Mouse (Mus musculus) MEL (cell line): Measurements from ENCODE around the gene Padi4. TPM values are rescaled to one million over a fixed set of nuclear protein-coding genes. Genes with fewer than 3 reads are reported as not detected.

Source experiments
- DNase-seq: peaks from one replicate; pipeline ENCODE4 v3.0.0; 2011; ENCODE audit warnings: low read depth, low spot score
- H3K27ac ChIP-seq: 2 replicates; pipeline ENCODE4 v1.5.1; 2012; ENCODE audit warnings: low read depth, mild to moderate bottlenecking, control low read depth, low read length, moderate library complexity; ENCODE audit not compliant: control insufficient read depth
- H3K27me3 ChIP-seq, 2 experiments: fragments of 150-350 bp in 1 of 2; sonication (generic) in 1 of 2; 2 replicates each; pipeline ENCODE4 v1.6.1; 2012; ENCODE audit warnings: low read length in 2 of 2, mild to moderate bottlenecking in 2 of 2, improper control_type of control experiment in 1 of 2, moderate library complexity in 1 of 2; ENCODE audit not compliant: insufficient read depth in 2 of 2, control insufficient read depth in 1 of 2
- H3K36me3 ChIP-seq, 2 experiments: 2 replicates each; pipeline ENCODE4 v1.6.1; 2012 to 2014; ENCODE audit warnings: low read length in 2 of 2, improper control_type of control experiment in 1 of 2, inconsistent platforms in 1 of 2, mild to moderate bottlenecking in 1 of 2; ENCODE audit not compliant: insufficient read depth in 2 of 2, control insufficient read depth in 1 of 2
- H3K4me1 ChIP-seq, 2 experiments: fragments of 150-350 bp in 1 of 2; sonication (generic) in 1 of 2; 2 replicates each; pipeline ENCODE4 v1.6.1; 2012; ENCODE audit warnings: low read length in 2 of 2, improper control_type of control experiment in 1 of 2, mild to moderate bottlenecking in 1 of 2; ENCODE audit not compliant: insufficient read depth in 2 of 2, control insufficient read depth in 1 of 2
- H3K4me3 ChIP-seq, 2 experiments: fragments of 150-350 bp in 1 of 2; sonication (generic) in 1 of 2; 2 replicates each; pipeline ENCODE4 v1.5.1; 2012; ENCODE audit warnings: low read depth in 2 of 2, low read length in 2 of 2, mild to moderate bottlenecking in 2 of 2, moderate library complexity in 2 of 2, control low read depth in 1 of 2, improper control_type of control experiment in 1 of 2; ENCODE audit not compliant: control insufficient read depth in 1 of 2, insufficient read depth in 1 of 2
- H3K79me2 ChIP-seq: 2 replicates; pipeline ENCODE4 v1.6.1; 2012; ENCODE audit warnings: mild to moderate bottlenecking, low read length, moderate library complexity; ENCODE audit not compliant: control insufficient read depth, poor library complexity, insufficient read depth
- H3K9ac ChIP-seq: 2 replicates; pipeline ENCODE4 v1.6.1; 2012; ENCODE audit warnings: low read depth, mild to moderate bottlenecking, control low read depth, low read length, moderate library complexity; ENCODE audit not compliant: control insufficient read depth, poor library complexity, severe bottlenecking
- H3K9me3 ChIP-seq: fragments of 150-350 bp; sonication (generic); replicated peaks from 2 replicates; pipeline ENCODE4 v1.6.1; 2012; ENCODE audit warnings: mild to moderate bottlenecking, low read length, improper control_type of control experiment, moderate library complexity; ENCODE audit not compliant: insufficient read depth
- CTCF ChIP-seq, 3 experiments: IDR thresholded peaks in 2 of 3; conservative IDR thresholded peaks in 1 of 3; 2 replicates each; pipeline ENCODE4 v1.5.1; 2011 to 2012; ENCODE audit warnings: low read length in 3 of 3, low read depth in 2 of 3, mild to moderate bottlenecking in 2 of 3, improper control_type of control experiment in 1 of 3, inconsistent platforms in 1 of 3, mixed read lengths in 1 of 3, moderate library complexity in 1 of 3; ENCODE audit not compliant: control insufficient read depth in 1 of 3, insufficient read depth in 1 of 3, poor library complexity in 1 of 3, severe bottlenecking in 1 of 3
- ELF1 ChIP-seq: IDR thresholded peaks from 2 replicates; pipeline ENCODE4 v1.6.1; 2014; ENCODE audit warnings: low read depth, mild to moderate bottlenecking, inconsistent platforms, low read length, improper control_type of control experiment, moderate library complexity
- EP300 ChIP-seq, 2 experiments: IDR thresholded peaks; 2 replicates each; pipeline ENCODE4 v1.6.1; 2011; ENCODE audit warnings: improper control_type of control experiment in 2 of 2, low read length in 2 of 2, low read depth in 1 of 2, mild to moderate bottlenecking in 1 of 2
- KAT2A ChIP-seq: conservative IDR thresholded peaks from 2 replicates; pipeline ENCODE4 v1.6.1; 2012; ENCODE audit warnings: low read depth, low read length, improper control_type of control experiment, inconsistent platforms
- MAFK ChIP-seq: IDR thresholded peaks from 2 replicates; pipeline ENCODE4 v1.6.1; 2011; ENCODE audit warnings: low read depth, mild to moderate bottlenecking, low read length, improper control_type of control experiment, borderline replicate concordance
- MAZ ChIP-seq: IDR thresholded peaks from 2 replicates; pipeline ENCODE4 v1.6.1; 2012; ENCODE audit warnings: low read depth, mild to moderate bottlenecking, inconsistent platforms, low read length, improper control_type of control experiment
- MEF2A ChIP-seq: IDR thresholded peaks from 2 replicates; pipeline ENCODE4 v1.6.1; 2014; ENCODE audit warnings: low read depth, mild to moderate bottlenecking, inconsistent platforms, low read length, improper control_type of control experiment; ENCODE audit not compliant: poor library complexity, insufficient replicate concordance, severe bottlenecking; ENCODE audit errors: extremely low read depth
- MYB ChIP-seq: IDR thresholded peaks from 2 replicates; pipeline ENCODE4 v1.6.1; 2011; ENCODE audit warnings: mild to moderate bottlenecking, low read depth, low read length, improper control_type of control experiment
- MYC ChIP-seq: IDR thresholded peaks from 2 replicates; pipeline ENCODE4 v1.6.1; 2011; ENCODE audit warnings: low read depth, mild to moderate bottlenecking, low read length, improper control_type of control experiment, moderate library complexity
- NELFE ChIP-seq: IDR thresholded peaks from 2 replicates; pipeline ENCODE4 v1.6.1; 2011; ENCODE audit warnings: low read depth, low read length, improper control_type of control experiment
- POLR2A ChIP-seq, 2 experiments: IDR thresholded peaks; 2 replicates each; pipeline ENCODE4 v1.6.1; 2011 to 2012; ENCODE audit warnings: low read length in 2 of 2, mild to moderate bottlenecking in 2 of 2, control low read depth in 1 of 2, improper control_type of control experiment in 1 of 2, low read depth in 1 of 2, moderate library complexity in 1 of 2; ENCODE audit not compliant: control insufficient read depth in 1 of 2, insufficient read depth in 1 of 2, poor library complexity in 1 of 2
- POLR2AphosphoS2 ChIP-seq: IDR thresholded peaks from 2 replicates; pipeline ENCODE4 v1.6.1; 2011; ENCODE audit warnings: low read length, improper control_type of control experiment
- POLR2AphosphoS5 ChIP-seq: IDR thresholded peaks from 2 replicates; pipeline ENCODE4 v1.6.1; 2012; ENCODE audit warnings: low read depth, borderline replicate concordance, mild to moderate bottlenecking, inconsistent platforms, low read length, moderate library complexity, mixed read lengths
- RAD21 ChIP-seq: IDR thresholded peaks from 2 replicates; pipeline ENCODE4 v1.6.1; 2011; ENCODE audit warnings: mild to moderate bottlenecking, low read depth, low read length, improper control_type of control experiment
- RCOR1 ChIP-seq: IDR thresholded peaks from 2 replicates; pipeline ENCODE4 v1.6.1; 2012; ENCODE audit warnings: low read depth, mild to moderate bottlenecking, inconsistent platforms, low read length, improper control_type of control experiment
- SIN3A ChIP-seq: IDR thresholded peaks from 2 replicates; pipeline ENCODE4 v1.6.1; 2012; ENCODE audit warnings: low read length, improper control_type of control experiment, inconsistent platforms
- SMC3 ChIP-seq: IDR thresholded peaks from 2 replicates; pipeline ENCODE4 v1.6.1; 2011; ENCODE audit warnings: low read depth, low read length, improper control_type of control experiment
- TAL1 ChIP-seq: IDR thresholded peaks from 2 replicates; pipeline ENCODE4 v1.6.1; 2012; ENCODE audit warnings: mild to moderate bottlenecking, inconsistent platforms, low read length, moderate library complexity, mixed read lengths
- TCF12 ChIP-seq: IDR thresholded peaks from 2 replicates; pipeline ENCODE4 v1.6.1; 2014; ENCODE audit warnings: low read depth, mild to moderate bottlenecking, inconsistent platforms, low read length, improper control_type of control experiment, moderate library complexity
- UBTF ChIP-seq: IDR thresholded peaks from 2 replicates; pipeline ENCODE4 v1.6.1; 2012; ENCODE audit warnings: low read depth, mild to moderate bottlenecking, inconsistent platforms, low read length, improper control_type of control experiment, moderate library complexity, borderline replicate concordance; ENCODE audit not compliant: insufficient read depth
- USF1 ChIP-seq: IDR thresholded peaks from 2 replicates; pipeline ENCODE4 v1.6.1; 2014; ENCODE audit warnings: low read depth, mild to moderate bottlenecking, inconsistent platforms, low read length, improper control_type of control experiment, moderate library complexity
- USF2 ChIP-seq, 2 experiments: IDR thresholded peaks; 2 replicates each; pipeline ENCODE4 v1.6.1; 2011 to 2012; ENCODE audit warnings: improper control_type of control experiment in 2 of 2, low read length in 2 of 2, borderline replicate concordance in 1 of 2, inconsistent platforms in 1 of 2, low read depth in 1 of 2, mild to moderate bottlenecking in 1 of 2; ENCODE audit not compliant: insufficient read depth in 1 of 2
- ZC3H11A ChIP-seq: IDR thresholded peaks from 2 replicates; pipeline ENCODE4 v1.6.1; 2012; ENCODE audit warnings: low read depth, mild to moderate bottlenecking, inconsistent platforms, low read length, improper control_type of control experiment
- ZMIZ1 ChIP-seq: IDR thresholded peaks from 2 replicates; pipeline ENCODE4 v1.6.1; 2012; ENCODE audit warnings: low read depth, mild to moderate bottlenecking, inconsistent platforms, low read length, improper control_type of control experiment, moderate library complexity
- ZNF384 ChIP-seq: IDR thresholded peaks from 2 replicates; pipeline ENCODE4 v1.6.1; 2012; ENCODE audit warnings: low read depth, mild to moderate bottlenecking, inconsistent platforms, low read length, improper control_type of control experiment
- polyA plus RNA-seq, 2 experiments: library from polyadenylated mRNA; stranded (reverse) in 1 of 2; unstranded in 1 of 2; fragments of >175 nt in 1 of 2; fragments of >200 nt in 1 of 2; gene quantifications; 2 replicates each; pipeline versions ENCODE4 v1.2.1 to v1.2.4; 2012; ENCODE audit warnings: low replicate concordance in 2 of 2, low read depth in 1 of 2; ENCODE audit not compliant: insufficient read length in 2 of 2, insufficient read depth in 1 of 2, missing spikeins in 1 of 2
- total RNA-seq: library from RNA; depleted of rRNA; stranded (reverse); fragments of 300-350 nt; gene quantifications from 2 replicates; pipeline ENCODE4 v1.2.3, GENCODE M21; 2012

The Padi4 gene
- total and polyA plus RNA-seq, 3 experiments, result not detected

GRCm38 (mm10) chr4:140768973-140769372 is 5.1 kb downstream of the Padi4 start:
- Histone ChIP-seq H3K27me3 (no peaks in the 10 kb centered on the region), H3K36me3 (no peaks in the 10 kb centered on the region), H3K9me3 (no peaks in the 10 kb centered on the region), H3K79me2 (no peaks in the 10 kb centered on the region), H3K27ac (no peak overlapping the region), H3K4me1 (peaks cover 0 to 4% of the 10 kb centered on the region in 2 experiments; a peak in 1 of 4 replicates), H3K4me3 (no peak overlapping the region), H3K9ac (no peak overlapping the region)
- no peak for DNase-seq
- TF ChIP-seq MYC (no peak), POLR2AphosphoS2 (no peak), SMC3 (no peak)

GRCm38 (mm10) chr4:140765936-140766335 is 8.1 kb downstream of the Padi4 start:
- no peaks in the 10 kb centered on the region for H3K79me2 ChIP-seq
- no peak overlapping the region for H3K9ac ChIP-seq
- no peaks in the 10 kb centered on the region for H3K9me3 ChIP-seq
- H3K4me3 ChIP-seq, result no peak overlapping the region
- no peaks in the 10 kb centered on the region for H3K36me3 ChIP-seq
- DNase-seq, result no peak
- TF ChIP-seq NELFE (no peak), TAL1 (no peak), MEF2A (no peak), ELF1 (no peak), MAFK (no peak), ZC3H11A (no peak), RCOR1 (no peak), TCF12 (no peak), SMC3 (no peak), USF1 (no peak), MAZ (no peak)
- H3K4me1 ChIP-seq, result no peaks in the 10 kb centered on the region
- no peak overlapping the region for H3K27ac ChIP-seq
- no peaks in the 10 kb centered on the region; a peak in 1 of 4 replicates for H3K27me3 ChIP-seq

DNA sequence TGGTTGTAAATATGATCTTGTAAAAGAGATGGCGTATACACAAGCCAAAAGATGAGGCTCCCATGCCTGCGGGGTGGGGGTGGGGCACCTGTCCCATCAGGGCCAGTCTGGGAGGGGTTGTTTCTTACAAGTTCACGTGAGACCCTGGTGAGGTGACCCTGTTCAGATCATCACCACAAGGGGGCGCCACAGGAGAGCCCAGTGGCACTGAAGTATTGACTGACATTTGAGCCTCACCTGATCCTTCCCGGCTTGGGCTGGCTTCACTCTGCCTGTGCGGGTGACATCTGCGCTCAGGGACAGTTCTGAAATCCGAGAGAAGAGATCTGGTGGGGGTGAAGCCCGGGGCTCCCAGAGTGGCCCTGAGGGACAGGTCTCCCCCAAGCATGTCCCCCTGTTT is 10.9 kb downstream of the Padi4 start:
- Histone ChIP-seq H3K36me3 (no peaks in the 10 kb centered on the region), H3K4me1 (no peaks in the 10 kb centered on the region), H3K9me3 (no peaks in the 10 kb centered on the region), H3K79me2 (no peaks in the 10 kb centered on the region), H3K27me3 (no peaks in the 10 kb centered on the region; a peak in 1 of 4 replicates), H3K9ac (no peak overlapping the region), H3K27ac (no peak overlapping the region), H3K4me3 (no peak overlapping the region)
- DNase-seq, result peak; percentile 75
- TF ChIP-seq ZMIZ1 (no peak), SMC3 (peak; percentile 81), SIN3A (no peak), CTCF (IDR thresholded peaks at IDR 0.05 in 2 of 3, conservative IDR thresholded peaks at IDR 0.05 in 1 of 3; ENCODE audit: control insufficient read depth in 1 of 3, insufficient read depth in 1 of 3, low read depth in 2 of 3, low read length in 3 of 3, poor library complexity in 1 of 3, severe bottlenecking in 1 of 3) (peak; percentile 69 to 84 (median 70)), ZNF384 (no peak), RAD21 (peak; percentile 71), KAT2A (no peak), MYB (no peak), EP300 (IDR thresholded peaks at IDR 0.05; ENCODE audit: low read depth in 1 of 2, low read length in 2 of 2) (no peak), MAFK (no peak), ZC3H11A (peak; percentile 71), USF2 (IDR thresholded peaks at IDR 0.05; ENCODE audit: borderline replicate concordance in 1 of 2, insufficient read depth in 1 of 2, low read depth in 1 of 2, low read length in 2 of 2) (no peak), POLR2A (IDR thresholded peaks at IDR 0.05; ENCODE audit: control insufficient read depth in 1 of 2, insufficient read depth in 1 of 2, low read depth in 1 of 2, low read length in 2 of 2, poor library complexity in 1 of 2) (no peak), UBTF (no peak), POLR2AphosphoS5 (no peak)
